Mouse (Mus musculus): Measurements from ENCODE around the gene Vmn2r117.
"Not testable (repeated sequence)": the region's sequence is repeated elsewhere in the genome, so short reads cannot be mapped to it uniquely, and the experiment has no call there.

The Vmn2r117 gene

DNA sequence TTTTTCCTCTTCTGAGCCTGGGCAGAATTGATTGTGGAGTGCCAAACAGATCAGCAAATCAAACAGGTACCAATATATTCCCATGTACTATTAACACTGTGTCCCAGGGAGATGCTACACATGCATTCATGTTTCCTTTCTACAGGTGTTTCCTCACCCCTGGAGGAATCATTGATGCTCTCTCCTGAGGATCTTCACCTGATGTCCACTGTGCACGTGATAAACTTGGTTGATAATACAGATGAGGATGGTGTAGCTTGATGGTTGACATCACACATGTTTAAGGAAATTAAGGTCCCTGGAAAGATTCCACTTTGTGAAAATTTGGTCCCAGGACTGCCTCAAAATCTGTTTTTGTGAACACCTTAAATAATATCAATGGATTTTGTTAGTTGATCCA lies at the start of gene Vmn2r117:
Gene Vmn2r117 (minus strand): TSS at position 101 of the 400 bp plus-strand sequence.
- not testable (repeated sequence) for DNase-seq

DNA sequence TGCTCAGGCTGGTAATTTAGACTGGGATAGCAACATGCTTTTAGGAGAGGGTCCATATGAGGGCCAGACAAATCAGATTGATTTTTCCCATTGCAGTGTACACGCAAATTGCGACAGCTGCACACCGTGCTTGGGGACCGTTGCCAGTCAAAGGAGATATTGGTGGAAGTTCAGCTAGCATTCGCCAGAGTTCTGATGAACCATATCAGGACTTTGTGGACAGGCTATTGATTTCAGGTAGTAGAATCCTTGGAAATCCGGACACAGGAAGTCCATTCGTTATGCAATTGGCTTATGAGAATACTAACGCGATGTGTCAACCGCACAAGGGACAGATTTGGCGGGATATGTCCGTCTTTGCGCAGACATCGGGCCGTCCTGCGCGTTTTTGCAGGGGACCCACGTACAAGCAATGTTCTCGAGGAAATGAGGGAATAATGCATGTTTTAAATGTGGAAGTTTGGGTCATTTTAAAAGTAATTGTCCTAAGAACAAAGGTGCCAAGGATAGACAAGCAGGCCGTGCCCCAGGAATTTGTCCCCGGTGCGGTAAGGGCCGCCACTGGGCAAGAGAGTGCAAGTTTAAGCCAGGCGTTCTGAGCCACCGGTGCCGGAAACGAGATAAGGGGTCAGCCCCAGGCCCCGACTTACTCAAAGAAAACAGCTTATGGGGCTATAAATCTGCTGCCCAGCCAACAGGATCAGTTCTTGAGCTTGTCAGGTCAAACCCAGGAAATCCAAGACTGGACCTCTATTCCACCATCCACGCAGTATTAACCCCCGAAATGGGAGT lies 43.6 kb upstream of the Vmn2r117 start:
- not testable (repeated sequence) for DNase-seq

DNA sequence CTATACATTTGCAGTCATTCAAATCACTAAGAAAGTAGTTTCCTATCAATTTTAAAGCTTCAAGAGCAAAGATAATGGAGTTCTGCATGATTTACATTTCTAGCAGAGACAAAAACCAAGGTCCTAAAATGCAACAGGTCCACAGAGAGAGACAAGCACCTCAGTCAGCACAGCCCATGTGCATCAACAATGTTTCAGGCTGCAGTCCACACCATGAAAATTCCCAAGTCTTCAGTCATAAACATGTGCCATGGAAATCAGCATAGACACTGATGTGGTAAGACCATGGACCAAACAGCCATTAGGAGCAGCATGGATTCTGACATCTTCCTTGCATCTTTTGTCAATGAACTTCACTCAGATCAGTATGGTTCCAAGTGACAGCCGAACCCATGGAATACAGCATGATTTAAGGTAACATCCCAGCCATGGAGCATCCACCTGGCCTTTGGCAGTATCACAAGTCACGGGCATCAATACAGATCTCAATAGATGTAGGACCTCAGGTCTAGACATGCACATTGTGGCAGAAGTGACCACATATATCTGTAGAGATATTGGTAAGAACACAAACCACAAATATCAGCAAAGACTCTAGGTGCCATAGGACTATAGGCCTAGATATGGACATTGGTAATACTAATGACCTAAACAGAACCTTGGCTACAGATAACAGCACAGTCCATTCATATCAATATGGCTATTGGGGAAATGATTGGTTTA lies 39.4 kb upstream of the Vmn2r117 start:
- no peak for DNase-seq

DNA sequence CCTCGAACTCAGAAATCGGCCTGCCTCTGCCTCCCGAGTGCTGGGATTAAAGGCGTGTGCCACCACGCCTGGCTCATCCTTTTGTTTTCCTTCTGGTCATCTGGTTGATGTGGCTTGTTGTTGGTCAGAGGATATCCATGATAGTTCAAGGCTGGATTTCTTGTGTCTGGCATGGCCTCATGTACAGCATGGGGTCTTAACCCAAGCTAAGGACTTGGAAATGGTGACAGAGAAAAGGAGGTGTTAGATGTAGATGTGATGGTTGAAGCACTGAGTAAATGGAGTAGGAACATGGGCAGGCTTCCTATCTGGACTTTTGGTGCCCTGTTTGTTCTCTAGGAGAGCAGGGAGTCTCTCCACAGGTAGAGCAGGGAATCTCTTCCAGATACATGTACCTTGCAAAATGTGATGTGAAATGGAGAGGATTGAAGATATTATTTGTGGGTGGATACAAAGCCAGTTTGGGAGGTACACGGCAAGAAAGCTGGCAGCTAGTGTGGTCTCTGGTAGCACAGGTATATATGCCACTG lies 46.3 kb downstream of the Vmn2r117 start:
- no peak for DNase-seq
